Mouse (Mus musculus) heart, embryonic 14.5 days (tissue): ENCODE measurements around the gene Pold1. TPM values are rescaled to one million over a fixed set of nuclear protein-coding genes. Genes with fewer than 3 reads are reported as not detected.

Experiments
- ATAC-seq: fragments of 200-750 bp; cut with Nextera tagmentation; 2 replicates; pipeline ENCODE4 v1.8.0; 2017; ENCODE audit warnings: low read depth, moderate TSS enrichment; ENCODE audit not compliant: insufficient number of reproducible peaks, insufficient read depth, low FRiP score
- H3K27ac ChIP-seq, 2 experiments: fragments of 200-500 bp in 1 of 2; fragments of 300-500 bp in 1 of 2; sonication (generic) in 1 of 2; replicated peaks in 1 of 2; 2 replicates each; pipeline ENCODE4 v1.5.1; 2012 to 2014; ENCODE audit warnings: low read depth in 2 of 2, low read length in 2 of 2, control low read depth in 1 of 2, mild to moderate bottlenecking in 1 of 2, mixed read lengths in 1 of 2; ENCODE audit not compliant: control insufficient read depth in 1 of 2, insufficient read depth in 1 of 2
- H3K27me3 ChIP-seq: fragments of 300-500 bp; sonication (generic); 2 replicates; pipeline ENCODE4 v1.6.1; 2014; ENCODE audit warnings: mild to moderate bottlenecking, low read length, control low read depth; ENCODE audit not compliant: control insufficient read depth, insufficient read depth
- H3K36me3 ChIP-seq: fragments of 300-500 bp; sonication (generic); 2 replicates; pipeline ENCODE4 v1.6.1; 2014; ENCODE audit warnings: mild to moderate bottlenecking, control low read depth, low read length, mixed read lengths; ENCODE audit not compliant: control insufficient read depth, insufficient read depth
- H3K4me1 ChIP-seq, 2 experiments: fragments of 200-500 bp in 1 of 2; fragments of 300-500 bp in 1 of 2; sonication (generic) in 1 of 2; 2 replicates each; pipeline ENCODE4 v1.6.1; 2012 to 2014; ENCODE audit warnings: low read length in 2 of 2, control low read depth in 1 of 2, mixed read lengths in 1 of 2; ENCODE audit not compliant: control insufficient read depth in 2 of 2, insufficient read depth in 2 of 2
- H3K4me2 ChIP-seq: fragments of 300-500 bp; sonication (generic); 2 replicates; pipeline ENCODE4 v1.6.1; 2014; ENCODE audit warnings: mild to moderate bottlenecking, low read length
- H3K4me3 ChIP-seq, 2 experiments: fragments of 200-500 bp in 1 of 2; fragments of 300-500 bp in 1 of 2; sonication (generic) in 1 of 2; 2 replicates each; pipeline ENCODE4 v1.5.1; 2012 to 2014; ENCODE audit warnings: low read length in 2 of 2, mild to moderate bottlenecking in 2 of 2, control low read depth in 1 of 2, low read depth in 1 of 2, moderate library complexity in 1 of 2; ENCODE audit not compliant: control insufficient read depth in 1 of 2, insufficient read depth in 1 of 2
- H3K9ac ChIP-seq: fragments of 300-500 bp; sonication (generic); 2 replicates; pipeline ENCODE4 v1.6.1; 2014; ENCODE audit warnings: mild to moderate bottlenecking, low read length
- H3K9me3 ChIP-seq: fragments of 300-500 bp; sonication (generic); 2 replicates; pipeline ENCODE4 v1.6.1; 2016; ENCODE audit warnings: low read length, control low read depth; ENCODE audit not compliant: control insufficient read depth
- WGBS: fragments of 180-500 bp; shearing (Covaris S2); extraction: QIAGEN DNeasy Blood & Tissue Kit; methylation state at CpG from one replicate; pipeline ENCODE4 v1.1.7; 2014; 5-methylcytosine and 5-hydroxymethylcytosine counted together
- polyA plus RNA-seq: library from polyadenylated mRNA; unstranded; fragments of >200 nt; fragmentation: Nextera tagmentation; extraction: Ambion mirVana; gene quantifications from 2 replicates; pipeline ENCODE4 v1.2.1, GENCODE M21; 2014

Gene Pold1
- polyA plus RNA-seq: 28.6 and 29.2 TPM in 2 replicates

DNA sequence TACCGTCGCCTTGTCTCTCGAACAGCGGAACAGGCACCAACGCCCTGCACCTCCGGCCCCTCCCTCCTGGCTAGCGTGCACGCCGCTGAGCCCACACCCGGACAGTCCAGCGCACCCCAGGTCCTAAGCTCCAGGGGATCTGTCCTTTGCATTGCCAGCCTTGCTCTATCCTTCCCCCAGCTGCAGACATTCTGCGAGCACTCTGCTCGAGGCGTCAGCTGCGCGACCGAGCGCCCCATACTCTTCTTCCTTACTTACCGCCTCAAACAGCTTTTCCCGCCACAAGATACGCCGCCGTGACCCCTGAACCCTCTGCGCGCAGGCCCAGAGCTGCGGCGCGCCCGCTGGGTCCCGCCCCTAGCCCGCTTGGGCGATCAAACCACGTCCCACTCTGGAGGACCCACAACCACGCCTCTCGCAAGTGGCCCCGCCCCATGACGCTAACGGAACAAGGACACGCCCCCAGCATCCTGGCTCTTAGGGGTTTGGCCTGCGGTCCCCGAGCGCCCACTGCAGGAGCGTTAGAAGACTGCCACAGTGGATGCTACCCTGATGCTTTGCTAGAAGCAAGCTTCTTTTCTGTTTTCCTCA is at the start of gene Pold1:
TSS of gene Pold1 (minus strand) at position 353 of the 591 bp plus-strand sequence.
- H3K4me1 ChIP-seq: peaks cover 11 to 18% of the 10 kb centered on the region in 2 experiments; a peak in 3 of 4 replicates
- no peaks in the 10 kb centered on the region for H3K27me3 ChIP-seq
- H3K36me3 ChIP-seq: peaks cover 32% of the 10 kb centered on the region
- H3K4me2 ChIP-seq: peak within 1 kb of the TSS; percentile 92
- under 1% methylated on average over 43 of the region's 43 CpGs for WGBS
- no peaks in the 10 kb centered on the region for H3K9me3 ChIP-seq
- peak within 1 kb of the TSS; percentile 66 to 70 for H3K4me3 ChIP-seq
- peak; percentile 96 for ATAC-seq
- H3K9ac ChIP-seq: peak within 1 kb of the TSS; percentile 79
- H3K27ac ChIP-seq: peak within 1 kb of the TSS; percentile 35 to 66; a peak in 3 of 4 replicates

GRCm38 (mm10) chr7:44598336-44598735 is 49.7 kb upstream of the Pold1 start:
- no peak overlapping the region for H3K4me2 ChIP-seq
- WGBS: 79% methylated on average over 12 of the region's 12 CpGs
- no peaks in the 10 kb centered on the region for H3K36me3 ChIP-seq
- H3K27me3 ChIP-seq: peaks cover 36% of the 10 kb centered on the region
- H3K4me1 ChIP-seq: no peaks in the 10 kb centered on the region
- no peak for ATAC-seq
- no peak overlapping the region for H3K4me3 ChIP-seq
- H3K9ac ChIP-seq: no peak overlapping the region
- no peaks in the 10 kb centered on the region for H3K9me3 ChIP-seq
- H3K27ac ChIP-seq: no peak overlapping the region

- no peak overlapping the region for H3K4me3 ChIP-seq
- no peaks in the 10 kb centered on the region for H3K4me1 ChIP-seq
- H3K27me3 ChIP-seq: peaks cover 36% of the 10 kb centered on the region
- no peak for ATAC-seq
- no peak overlapping the region for H3K9ac ChIP-seq
- no peaks in the 10 kb centered on the region for H3K36me3 ChIP-seq
- no peak overlapping the region for H3K27ac ChIP-seq
- H3K9me3 ChIP-seq: no peaks in the 10 kb centered on the region
- no peak overlapping the region for H3K4me2 ChIP-seq
- 86% methylated on average over 4 of the region's 4 CpGs for WGBS
These were observed 49.0 kb upstream of the Pold1 start for GRCm38 (mm10) chr7:44597666-44598065.

DNA sequence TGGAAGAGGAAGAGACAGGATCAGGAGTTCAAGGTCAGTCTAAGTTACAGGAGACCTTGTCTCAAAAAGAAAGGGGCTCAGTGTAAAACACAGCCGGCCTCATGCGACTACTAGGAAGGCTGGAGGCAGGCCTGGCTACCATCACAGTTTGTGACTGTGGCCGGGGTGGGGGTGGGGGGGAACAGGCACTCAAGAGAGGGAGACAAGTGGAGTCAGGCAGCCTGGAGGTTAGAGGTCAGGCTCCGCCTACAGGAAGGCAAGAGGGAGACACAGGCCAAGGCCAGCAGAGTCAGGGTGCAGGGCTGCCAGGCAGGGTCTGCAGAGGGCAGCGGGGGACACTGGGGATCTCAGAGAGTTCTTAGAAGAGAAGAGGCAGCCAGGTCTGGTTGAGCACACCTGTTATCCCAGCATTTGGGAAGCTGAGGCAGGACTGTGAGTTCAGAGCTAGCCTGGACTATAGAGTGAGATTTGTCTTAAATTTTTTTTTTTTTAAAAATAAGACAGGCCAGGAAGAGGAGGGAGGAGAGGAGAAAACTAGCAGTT is 48.4 kb upstream of the Pold1 start:
- Histone ChIP-seq H3K4me1 (no peaks in the 10 kb centered on the region), H3K27ac (no peak overlapping the region), H3K4me2 (no peak overlapping the region), H3K9me3 (no peaks in the 10 kb centered on the region), H3K9ac (no peak overlapping the region), H3K27me3 (peaks cover 36% of the 10 kb centered on the region), H3K36me3 (no peaks in the 10 kb centered on the region), H3K4me3 (no peak overlapping the region)
- ATAC-seq: no peak
- WGBS: 52% methylated on average over 5 of the region's 5 CpGs

GRCm38 (mm10) chr7:44596051-44596450 is 47.4 kb upstream of the Pold1 start:
- WGBS: 90% methylated on average over 6 of the region's 6 CpGs
- no peak overlapping the region for H3K4me2 ChIP-seq
- H3K36me3 ChIP-seq: no peaks in the 10 kb centered on the region
- H3K9me3 ChIP-seq: no peaks in the 10 kb centered on the region
- no peak overlapping the region for H3K4me3 ChIP-seq
- H3K9ac ChIP-seq: no peak overlapping the region
- H3K27me3 ChIP-seq: peaks cover 36% of the 10 kb centered on the region
- H3K27ac ChIP-seq: no peak overlapping the region
- peaks cover 0 to 9% of the 10 kb centered on the region in 2 experiments; a peak in 1 of 4 replicates for H3K4me1 ChIP-seq
- ATAC-seq: no peak

DNA sequence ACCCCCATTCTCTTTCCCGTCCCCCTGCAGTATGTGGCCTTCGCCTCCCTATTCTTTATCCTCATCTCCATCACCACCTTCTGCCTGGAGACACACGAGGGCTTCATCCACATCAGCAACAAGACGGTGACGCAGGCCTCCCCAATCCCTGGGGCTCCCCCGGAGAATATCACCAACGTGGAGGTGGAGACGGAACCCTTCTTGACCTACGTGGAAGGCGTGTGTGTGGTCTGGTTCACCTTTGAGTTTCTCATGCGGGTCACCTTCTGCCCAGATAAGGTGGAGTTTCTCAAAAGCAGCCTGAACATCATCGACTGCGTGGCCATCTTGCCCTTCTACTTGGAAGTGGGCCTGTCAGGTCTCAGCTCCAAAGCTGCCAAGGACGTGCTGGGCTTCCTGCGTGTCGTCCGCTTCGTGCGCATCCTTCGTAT is 46.5 kb upstream of the Pold1 start:
- no peak for ATAC-seq
- no peak overlapping the region for H3K9ac ChIP-seq
- H3K4me1 ChIP-seq: peaks cover 3 to 9% of the 10 kb centered on the region in 2 experiments; a peak in 2 of 4 replicates
- no peak overlapping the region for H3K4me3 ChIP-seq
- H3K36me3 ChIP-seq: no peaks in the 10 kb centered on the region
- H3K9me3 ChIP-seq: no peaks in the 10 kb centered on the region
- WGBS: 83% methylated on average over 20 of the region's 20 CpGs
- no peak overlapping the region for H3K4me2 ChIP-seq
- H3K27me3 ChIP-seq: peaks cover 36% of the 10 kb centered on the region
- no peak overlapping the region for H3K27ac ChIP-seq

DNA sequence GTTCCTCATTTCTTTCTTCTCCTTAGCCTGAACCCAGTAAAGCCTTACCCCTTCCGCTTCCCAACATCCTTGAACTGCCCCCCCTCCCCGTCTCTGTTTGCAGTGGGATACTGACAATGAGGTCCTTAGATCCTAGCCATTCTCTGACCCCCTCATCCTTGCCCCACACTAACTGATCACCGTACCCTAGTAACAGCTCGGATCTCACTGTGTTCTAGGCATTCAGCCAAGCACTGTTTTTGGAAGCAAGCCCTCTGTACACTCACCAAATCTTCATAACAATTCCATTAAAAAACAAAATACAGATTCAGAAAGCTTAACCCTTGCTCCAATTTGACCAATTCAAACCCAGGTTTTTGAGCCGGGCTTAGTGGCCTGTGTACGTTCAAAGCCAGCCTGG is 45.6 kb upstream of the Pold1 start:
- Histone ChIP-seq H3K27me3 (peaks cover 45% of the 10 kb centered on the region), H3K4me2 (no peak overlapping the region), H3K4me1 (peaks cover 3 to 10% of the 10 kb centered on the region in 2 experiments; a peak in 3 of 4 replicates), H3K4me3 (no peak overlapping the region), H3K9ac (no peak overlapping the region), H3K27ac (no peak overlapping the region), H3K9me3 (no peaks in the 10 kb centered on the region), H3K36me3 (no peaks in the 10 kb centered on the region)
- WGBS: 65% methylated on average over 6 of the region's 6 CpGs
- no peak for ATAC-seq
